Mouse (Mus musculus) adrenal gland, adult 18-20 months (tissue): ENCODE measurements at regions not wholly inside any gene's neighbourhood (a gene's known extent, or its start where the extent isn't known, plus 50 kb on each side); places are given as distances from the start of the nearest gene placed in this dataset.

Experiments used
- DNase-seq, 2 experiments: peaks; one replicate each; pipeline ENCODE4 v3.0.0; 2021 to 2022; ENCODE audit warnings: low spot score in 2 of 2

DNA sequence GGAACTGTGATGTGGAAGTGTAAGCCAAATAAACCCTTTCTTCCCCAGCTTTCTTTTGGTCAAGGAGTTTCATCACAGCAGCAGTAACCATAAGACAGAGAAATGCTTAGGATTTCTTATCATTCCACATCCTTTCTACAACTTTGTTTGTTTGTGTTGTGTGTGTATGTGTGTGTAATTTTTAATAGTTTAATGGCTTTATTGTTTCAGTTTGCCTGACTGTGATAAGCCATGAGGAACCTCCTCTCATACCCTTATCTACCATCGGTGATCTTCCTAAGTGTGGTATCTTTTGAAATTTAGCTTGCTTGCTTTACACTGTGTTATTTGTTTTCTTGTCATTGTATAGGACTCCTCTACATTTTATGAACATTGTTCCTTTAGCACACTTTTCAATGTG, 970.6 kb upstream of the Lrrc6 start:
- DNase-seq: no peak

DNA sequence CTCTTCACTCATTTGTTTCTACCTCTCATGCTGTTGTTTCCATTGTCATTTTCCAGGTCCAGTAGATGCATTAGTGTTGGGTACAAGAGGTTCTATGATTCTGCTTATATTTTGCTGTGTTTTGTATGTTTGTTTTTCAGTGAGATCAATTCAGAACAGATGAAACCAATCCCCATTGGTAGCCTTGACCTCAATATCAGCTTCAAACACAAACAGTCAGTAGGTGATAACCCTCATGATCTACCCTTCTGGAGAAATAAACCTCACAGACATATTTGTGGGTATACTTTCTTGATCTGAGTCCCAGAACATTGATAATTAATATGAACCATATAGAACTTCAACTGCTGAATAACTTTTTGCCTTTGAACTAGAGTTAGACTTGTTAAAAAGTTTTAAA, 969.3 kb upstream of the Lrrc6 start:
- DNase-seq: no peak

DNA sequence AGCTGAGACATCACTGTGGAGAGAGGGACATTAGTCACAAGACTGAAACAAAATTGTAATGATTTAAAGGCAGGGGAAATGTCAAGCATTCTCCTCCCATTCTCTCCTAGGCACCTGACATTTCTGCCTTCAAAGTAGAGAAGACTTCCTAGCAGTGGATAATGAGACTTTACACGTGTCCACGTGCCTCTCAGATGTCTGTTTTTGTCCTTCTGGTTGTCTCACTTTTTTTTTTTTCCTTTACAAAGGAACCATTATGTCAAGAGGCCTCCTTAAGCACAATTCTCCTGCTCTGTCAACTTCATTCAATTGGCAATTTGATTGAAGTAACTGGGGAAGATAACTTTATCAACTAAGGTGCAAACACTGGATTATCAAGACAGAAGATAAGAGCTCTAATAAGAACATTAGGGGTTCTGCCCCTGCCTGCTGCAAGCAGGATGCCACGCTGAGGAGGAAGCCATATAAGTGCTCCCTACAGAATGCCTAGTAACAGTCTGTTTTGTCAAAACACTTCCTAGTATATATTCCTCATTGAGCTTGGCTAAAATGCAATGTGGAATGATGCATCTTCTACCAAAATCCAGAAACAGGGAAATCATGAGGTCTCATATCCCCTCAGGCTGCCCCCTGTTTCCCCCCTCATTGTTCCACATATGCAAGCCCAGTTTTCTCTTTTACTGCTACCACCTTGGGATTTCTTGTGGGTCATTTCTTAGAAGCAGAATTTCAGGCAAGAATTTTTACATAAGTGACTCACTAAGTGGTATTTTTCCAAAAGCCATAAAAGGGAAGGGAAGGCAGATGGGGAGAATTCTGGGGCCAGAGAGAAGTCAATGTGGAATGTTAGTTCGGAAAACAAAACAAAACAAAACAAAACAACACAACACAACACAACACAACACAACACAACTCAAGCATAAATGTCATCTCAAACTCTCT, 967.0 kb upstream of the Lrrc6 start:
- DNase-seq: no peak

DNA sequence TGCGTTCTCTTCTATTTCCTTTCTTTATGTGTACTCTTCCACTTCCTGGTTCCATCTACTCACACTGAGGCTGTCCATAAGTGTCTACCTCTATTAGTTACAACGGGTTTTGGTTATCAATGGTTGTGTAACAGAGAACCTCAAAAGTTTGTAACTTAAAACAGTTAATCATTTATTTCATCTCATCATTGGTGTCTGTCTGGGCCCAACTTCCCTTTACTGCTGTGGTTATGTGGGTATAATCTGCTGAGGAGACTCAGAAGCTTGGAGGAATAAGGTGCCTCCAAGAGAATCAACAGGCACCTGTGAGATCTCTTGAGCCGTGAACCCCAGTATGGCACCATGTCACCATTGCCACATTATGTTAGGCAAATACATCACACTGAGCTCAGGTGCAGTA, 962.2 kb upstream of the Lrrc6 start:
- DNase-seq: no peak

DNA sequence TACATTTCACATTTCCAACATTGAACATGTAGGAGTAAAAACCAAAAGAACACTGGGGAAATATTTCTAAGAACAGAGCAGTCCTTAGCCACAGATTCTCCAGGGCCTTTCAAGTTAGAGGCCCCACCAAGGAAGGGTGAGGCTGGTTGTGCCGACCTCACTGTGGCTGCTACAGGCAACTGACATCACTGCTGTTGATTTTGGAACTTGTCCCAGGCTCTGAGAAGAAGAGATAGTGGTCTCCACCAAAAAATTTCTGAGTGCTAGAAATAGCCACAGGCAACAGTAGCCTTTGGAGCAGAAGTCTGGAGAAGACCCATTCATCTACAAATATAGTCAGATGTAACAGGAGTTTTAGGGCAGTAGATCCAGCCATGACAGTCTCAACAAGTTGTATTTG, 959.7 kb upstream of the Lrrc6 start:
- no peak for DNase-seq

DNA sequence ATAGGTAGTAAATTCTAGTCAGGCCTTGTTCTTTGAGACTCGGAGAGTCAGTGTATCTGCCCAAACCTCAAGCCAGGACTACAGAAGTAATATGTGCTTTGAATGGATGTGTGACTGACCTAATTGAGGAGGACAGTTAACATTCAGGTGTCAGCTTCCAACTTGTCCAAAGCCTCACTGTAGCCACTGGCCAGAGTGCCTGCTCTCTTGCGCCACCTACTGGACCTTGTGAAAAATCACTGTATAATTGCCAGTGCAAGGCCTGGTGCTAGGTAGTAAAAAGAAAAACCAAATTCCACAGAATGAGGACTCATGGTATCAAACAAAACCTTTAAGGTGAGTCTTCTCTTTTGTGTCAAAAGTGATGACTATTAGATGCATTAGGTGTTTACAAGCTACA, 933.6 kb upstream of the Lrrc6 start:
- DNase-seq: peak; percentile 57 to 59

DNA sequence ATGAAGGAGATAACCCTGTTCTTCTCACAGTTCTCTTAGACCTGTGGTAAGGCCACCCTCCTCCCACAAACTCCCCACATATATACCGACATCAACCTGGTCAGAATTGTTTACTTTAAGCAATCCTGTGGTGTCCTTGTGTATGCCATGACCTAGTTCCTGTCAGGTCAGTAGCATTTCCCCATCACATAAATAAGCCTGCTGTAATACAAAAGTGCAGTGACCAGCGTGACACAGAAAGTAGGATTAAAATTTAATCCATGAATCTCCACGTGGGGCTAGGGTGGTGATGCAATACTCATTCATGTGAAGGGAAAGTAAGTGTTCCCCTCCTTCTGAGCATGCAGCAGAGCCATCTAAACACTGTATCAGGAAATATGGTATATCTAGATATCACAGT, 923.2 kb upstream of the Lrrc6 start:
- no peak for DNase-seq

DNA sequence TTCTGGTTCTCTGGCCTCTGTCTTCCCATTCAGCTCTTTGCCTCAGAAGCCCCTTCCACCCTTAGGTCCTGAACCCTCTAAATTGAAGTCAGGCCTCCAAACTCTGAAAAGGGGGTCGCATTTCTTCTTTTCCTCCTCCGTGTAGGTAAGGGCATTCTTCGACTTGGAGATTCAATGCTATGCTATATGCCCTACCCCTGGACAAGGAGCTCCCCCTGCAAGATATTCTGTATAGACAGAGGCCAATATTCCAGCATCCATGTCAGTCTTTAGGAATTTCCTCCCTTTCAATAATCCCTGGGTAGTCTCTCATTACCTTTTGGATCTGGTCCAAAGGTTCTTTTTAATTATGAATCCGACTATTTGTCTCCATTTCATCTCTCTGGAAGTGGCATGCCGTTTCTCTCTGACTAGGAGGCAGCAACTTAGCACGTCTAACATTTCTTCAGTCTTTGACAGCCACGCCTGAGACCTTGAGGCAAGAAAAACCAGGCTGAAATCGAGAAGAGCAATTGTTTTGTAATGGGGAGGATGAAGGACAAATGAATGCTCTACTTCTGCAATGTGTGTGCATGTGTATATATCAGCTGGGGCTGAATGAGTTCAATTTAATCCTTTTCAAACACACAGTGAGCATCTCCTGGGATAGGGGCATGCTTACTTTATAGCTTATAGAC, 921.7 kb upstream of the Lrrc6 start:
- DNase-seq: no peak

DNA sequence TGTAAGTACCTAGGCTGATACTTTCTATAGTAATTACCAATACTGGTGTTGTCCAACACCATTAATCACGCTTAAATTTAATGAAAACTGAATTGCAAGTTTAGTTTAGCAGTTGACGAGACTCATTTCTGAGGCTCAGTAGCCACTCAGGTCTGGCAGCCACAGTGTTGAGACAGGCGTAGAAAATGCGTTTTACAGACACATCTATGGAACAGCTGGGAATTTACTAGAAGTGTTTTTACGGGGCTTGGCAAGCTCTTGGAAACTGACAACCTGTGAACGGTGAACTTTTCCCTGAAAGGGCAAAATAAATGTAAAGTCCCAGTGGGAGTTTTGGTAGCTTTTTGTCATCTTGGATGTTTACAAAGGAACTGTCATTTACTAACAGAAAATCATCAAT, 920.1 kb upstream of the Lrrc6 start:
- no peak for DNase-seq

DNA sequence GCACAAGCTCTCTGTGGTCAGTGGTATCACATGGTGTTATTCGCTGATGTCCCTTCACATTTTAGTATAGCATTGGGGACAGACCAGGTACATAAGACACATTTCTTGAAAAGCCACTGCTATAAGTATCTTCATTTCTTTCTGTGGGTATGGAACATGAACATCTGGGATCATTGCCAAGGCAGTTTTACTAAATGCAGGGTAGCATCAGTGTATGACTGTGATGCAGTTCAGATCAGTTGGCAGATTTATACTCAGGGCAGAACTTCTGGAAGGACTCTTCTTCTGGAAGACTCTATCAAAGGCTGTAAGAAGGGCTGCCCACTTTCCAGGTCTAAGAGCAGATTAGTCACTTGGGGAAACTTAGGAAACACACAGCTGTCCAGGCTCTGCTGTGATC, 919.0 kb upstream of the Lrrc6 start:
- no peak for DNase-seq

DNA sequence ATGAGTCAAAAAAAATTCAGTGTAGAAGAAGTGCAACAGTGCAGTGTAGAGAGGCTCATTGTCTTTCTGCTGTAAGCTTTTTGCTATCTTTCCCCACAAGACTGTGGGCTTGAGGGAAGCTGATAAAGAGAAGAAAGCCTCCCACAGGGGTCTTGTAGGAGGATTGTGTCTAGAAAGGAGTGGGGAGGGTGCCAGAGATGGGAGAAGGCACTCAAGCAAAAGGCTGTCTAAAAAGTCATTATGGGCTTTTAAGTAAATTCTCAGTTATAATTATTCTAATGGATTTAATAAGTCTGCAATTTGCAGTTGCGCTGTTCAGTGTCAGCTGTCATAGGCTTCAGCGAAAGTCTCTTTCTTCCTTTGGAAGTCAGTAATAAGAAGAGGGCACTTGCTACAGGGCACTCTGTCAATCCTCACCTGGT, 917.0 kb upstream of the Lrrc6 start:
- DNase-seq: no peak

DNA sequence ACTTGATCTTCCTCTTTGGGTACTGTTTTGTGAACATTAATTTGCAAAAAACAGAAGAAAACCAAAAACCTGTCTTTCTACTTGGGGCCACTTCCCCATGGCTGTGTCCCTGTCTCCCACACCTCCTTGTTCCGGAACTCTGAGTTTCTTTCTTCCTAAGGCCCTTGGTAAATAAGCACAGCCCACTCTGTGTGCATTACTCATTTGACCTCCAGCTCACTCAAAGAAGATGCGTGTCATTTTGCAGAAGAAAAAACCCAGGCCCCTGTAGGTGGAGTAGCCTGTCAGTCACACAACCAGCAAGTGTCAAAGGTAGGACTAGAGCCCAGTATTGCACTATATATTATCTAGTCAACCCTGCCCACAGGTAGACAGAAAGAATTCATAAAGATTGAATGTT, 915.1 kb upstream of the Lrrc6 start:
- no peak for DNase-seq

DNA sequence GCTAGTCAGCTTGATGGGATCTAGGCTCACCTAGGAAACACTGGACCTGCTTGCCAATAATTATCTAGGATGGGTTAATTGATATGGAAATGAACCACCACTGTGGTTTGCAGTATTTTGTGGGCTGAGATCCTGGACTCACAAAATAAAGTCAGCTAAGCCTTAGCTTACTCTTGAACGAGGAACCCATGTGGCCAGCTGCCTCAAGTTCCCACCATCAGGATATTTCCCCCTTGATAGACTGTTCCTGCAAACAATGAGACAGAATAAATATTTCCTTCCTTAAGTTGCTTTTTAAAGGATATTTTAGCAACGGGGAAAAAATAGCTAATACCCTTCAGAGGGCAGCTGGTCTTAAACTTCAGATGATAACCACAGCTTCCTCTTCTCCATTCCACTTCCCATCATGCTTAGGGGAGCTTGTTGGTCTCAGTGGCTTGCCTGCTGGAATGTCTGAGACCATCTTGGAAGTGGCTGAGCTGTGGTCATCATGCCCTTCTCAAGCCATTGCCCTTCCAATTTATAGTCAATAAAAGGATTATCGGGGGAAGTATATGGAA, 913.7 kb upstream of the Lrrc6 start:
- DNase-seq: no peak

DNA sequence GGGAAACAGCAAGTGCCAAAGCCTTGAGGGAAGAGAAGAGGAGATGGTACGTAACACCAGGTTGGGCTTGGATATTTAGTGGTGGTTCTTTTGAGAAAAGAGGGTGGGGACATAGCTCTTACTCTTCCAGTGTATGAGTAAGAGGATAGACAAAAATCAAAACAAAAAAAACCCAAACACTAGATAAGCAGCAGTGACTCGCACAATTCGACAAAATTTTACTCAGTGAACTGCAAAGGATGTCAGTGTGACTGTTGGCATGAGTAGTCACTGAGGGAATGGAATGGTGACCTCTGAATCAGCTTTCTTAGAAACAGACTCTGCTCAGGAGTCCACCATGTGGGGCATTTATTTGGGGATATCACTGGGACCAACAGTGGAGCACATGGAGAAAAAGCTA, 912.9 kb upstream of the Lrrc6 start:
- DNase-seq: no peak

DNA sequence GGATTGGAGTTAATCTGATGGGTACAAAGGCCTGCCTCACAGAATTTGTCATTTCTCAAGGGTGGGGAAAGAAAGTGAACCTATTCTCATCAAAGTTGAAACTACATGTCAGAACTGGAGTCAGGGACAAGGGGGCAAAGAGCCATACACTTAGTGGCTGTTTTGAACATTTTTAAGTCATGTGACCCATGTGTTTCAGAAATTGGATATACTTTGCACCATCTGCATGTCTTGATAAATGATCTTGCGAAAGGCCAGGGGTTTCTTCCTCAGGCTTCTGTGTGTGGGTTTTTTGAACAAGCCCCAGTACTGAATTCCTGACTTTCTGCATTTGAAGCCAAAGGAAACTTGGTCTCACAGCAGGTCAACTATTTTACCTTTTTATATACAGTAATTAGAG, 911.7 kb upstream of the Lrrc6 start:
- DNase-seq: no peak

DNA sequence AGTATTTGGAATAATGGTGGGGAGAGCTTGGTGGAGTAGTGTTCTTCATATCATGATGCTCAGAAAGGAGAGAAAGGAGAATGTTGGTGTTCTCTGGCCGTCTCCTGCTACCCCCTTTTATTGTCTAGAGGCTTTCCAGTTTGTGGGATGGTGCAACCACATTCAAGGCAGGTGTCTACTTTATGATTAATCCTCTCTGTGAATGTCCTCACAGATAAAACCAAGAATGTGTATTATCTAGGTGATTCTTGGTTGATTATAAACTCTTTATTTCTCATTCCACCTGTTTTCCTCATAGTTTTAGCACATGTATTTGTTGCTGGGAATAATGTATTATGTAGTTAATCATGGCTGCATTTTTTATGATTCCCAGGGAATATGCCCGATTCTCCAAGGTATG, 910.9 kb upstream of the Lrrc6 start:
- DNase-seq: no peak

DNA sequence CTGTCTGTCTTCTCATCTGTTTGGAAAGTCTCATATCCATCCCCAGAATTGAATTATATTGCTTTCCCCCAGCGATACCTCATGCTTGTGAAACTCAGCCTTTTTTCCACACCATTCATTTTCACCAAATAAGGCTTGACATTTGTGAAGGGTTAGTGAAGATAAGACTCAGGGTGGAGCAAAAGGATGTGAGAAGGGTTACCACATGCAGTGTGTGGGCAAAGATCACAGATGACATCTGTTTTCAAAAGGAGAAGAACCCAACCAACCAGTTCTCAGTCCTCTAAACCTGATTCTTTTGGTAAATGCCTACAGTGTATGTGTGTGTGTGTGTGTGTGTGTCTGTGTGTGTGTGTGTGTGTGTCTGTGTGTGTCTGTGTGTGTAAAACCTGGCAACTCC, 909.3 kb upstream of the Lrrc6 start:
- no peak for DNase-seq

DNA sequence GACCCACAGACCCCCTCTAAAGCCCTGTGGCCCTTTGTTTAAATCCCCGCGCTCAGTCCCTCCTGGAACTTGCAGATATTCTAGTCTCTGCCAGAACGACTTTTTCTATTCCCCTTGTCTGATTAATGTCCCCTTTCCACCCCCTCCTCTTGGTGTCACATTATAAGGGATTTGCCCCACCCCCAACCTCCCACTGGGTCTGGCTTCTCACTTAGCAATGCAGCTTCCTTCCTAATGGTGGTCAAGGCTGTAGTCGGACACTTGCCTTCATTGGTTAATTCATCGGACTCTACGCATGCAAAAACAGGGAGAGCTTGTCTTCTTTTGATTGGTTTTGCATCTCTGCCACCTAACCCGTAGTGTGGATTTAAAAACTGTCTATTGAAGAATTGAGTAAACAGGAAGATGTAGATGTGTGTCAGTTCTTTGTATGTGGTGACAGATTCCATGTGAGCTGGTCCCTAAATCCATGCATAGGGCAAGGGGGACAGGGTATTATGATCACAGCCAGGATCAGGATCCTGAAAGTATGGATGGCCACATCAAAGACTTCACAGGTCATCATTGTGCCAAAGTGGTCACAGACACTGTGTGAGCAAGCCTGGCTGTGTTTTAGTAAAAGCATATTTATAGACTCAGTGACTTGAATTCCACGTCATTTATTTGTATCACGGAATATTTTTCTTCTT, 908.3 kb upstream of the Lrrc6 start:
- DNase-seq: no peak

DNA sequence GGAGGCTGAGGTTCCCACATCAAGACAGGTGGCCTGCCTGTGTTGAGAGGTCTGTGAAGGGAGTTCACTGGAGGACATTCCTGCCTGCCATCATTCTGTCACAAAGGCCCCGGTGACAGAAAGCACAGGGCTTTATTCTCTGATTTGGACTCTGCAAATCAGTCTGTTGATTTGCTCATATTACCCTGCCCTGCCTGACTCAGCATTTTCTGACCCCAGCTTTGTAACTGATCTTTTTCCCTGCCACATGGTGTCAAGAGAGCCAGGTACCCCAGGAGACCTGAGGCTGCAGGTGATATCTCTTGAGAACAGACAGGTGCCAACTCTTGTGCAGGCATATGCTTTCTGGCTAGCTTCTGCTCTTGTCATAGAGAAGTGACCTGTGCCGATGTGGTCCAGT, 906.5 kb upstream of the Lrrc6 start:
- no peak for DNase-seq

DNA sequence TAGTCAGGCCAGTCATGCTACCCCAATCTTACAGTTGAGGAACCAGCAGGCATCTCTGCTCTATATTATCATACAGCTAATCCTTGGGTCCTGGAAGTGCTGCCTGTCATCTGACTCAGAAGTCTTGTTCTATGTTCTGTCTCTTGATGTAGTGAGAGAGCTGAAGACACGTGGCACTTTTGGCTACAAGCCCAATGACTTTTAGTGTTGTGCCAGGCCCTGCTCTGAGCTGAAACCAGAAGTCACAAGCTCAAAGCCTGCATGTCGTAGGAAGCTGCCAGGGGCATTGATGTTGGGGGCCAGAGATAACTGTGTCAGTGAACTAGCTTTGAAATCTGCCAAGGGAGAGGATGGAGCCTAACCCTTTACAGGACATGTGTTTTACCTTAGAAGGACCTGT, 904.8 kb upstream of the Lrrc6 start:
- DNase-seq: peak in 1 of 2 experiments; percentile 31

DNA sequence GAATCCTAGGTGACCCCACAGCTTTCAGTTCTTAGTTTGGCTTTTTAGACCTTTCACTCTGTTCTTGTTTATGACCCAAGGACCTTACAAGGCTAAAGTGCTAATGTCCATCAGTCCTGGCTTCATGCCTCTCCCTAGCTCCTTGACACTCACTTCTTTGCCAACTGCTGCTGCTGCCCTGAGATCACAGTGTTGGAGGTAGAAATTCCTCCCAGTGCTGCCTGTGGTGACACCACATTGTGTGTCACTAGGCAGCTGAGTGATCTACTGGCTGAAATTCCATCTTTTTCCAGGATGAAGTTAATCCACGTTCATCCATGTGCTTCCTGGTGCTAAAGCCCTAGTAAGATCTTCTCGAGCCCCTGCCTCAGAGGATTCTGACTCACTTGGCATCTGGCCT, 904.3 kb upstream of the Lrrc6 start:
- no peak for DNase-seq

DNA sequence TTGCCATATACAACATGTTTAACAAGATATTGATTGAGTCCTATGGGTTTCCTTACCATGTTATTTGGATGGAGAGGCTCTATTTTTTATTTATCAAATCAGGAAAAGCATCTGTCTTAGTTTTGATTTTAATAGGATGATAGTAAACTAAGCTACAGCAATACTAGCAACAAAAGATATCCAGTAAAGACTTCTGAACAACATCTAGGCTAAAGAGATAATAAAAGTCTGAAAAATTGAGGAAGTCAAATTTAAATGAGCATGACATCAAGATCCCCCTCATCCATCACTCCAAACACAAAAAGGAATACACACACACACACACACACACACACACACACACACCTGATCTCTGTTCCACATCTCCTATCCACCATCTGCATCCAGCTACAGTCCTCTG, 901.6 kb upstream of the Lrrc6 start:
- DNase-seq: no peak
